In the genomic region with DNA sequence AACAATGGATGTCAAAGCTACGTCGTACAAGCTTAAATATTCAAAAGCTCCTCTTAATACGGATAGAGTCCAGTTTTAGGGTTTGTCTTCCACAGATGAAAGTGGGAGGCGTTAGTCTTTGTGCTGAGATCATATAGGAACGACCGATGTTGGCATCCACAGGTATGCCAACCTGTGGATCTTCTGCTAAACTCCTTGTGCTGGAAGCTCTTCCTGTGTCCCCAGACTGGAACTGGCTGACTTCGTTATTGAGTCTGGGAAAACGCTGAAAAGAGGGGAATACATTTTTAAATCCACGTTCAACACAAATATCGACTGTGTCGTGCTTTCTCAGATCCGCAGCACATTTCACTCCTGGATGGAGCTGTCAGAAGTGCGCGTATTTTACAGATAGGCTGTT, we compare ENCODE assay signal across 9 mouse cellular contexts. TPM values are rescaled to one million over a fixed set of nuclear protein-coding genes. Genes with fewer than 3 reads are reported as not detected.
A peak's percentile ranks its signal among the peaks of the same experiment; 100 is the strongest.
DNase-seq lines count a peak whose midpoint lies in the region; ATAC-seq lines count a peak whose summit lies in the region.
"Had no signal": no experiment of that assay in that cellular context is flagged by ENCODE, and none has a peak within 500 bp of the region (broad histone marks: within the 10 kb centered on the region; RNA-seq: fewer than 3 reads in every experiment).

No protein-coding gene starts in this region.

- WGBS in heart, embryonic 12.5 days: 8% methylated on average over 14 of the region's 14 CpGs
- WGBS in liver, embryonic 11.5 days: 11% methylated on average over 14 of the region's 14 CpGs
- WGBS in stomach, embryonic 15.5 days: 2% methylated on average over 14 of the region's 14 CpGs

- peaks cover 16% of the 10 kb centered on the region for H3K36me3 ChIP-seq in heart, embryonic 12.5 days
- H3K36me3 ChIP-seq in liver, embryonic 11.5 days (ENCODE audit: control insufficient read depth, insufficient read depth, low read length): peaks cover 3% of the 10 kb centered on the region; the same call in 1 of the 2 replicates
- H3K36me3 ChIP-seq in stomach, embryonic 15.5 days: peaks cover 7% of the 10 kb centered on the region

- peaks cover 9% of the 10 kb centered on the region for H3K4me1 ChIP-seq in heart, embryonic 12.5 days (replicated peaks)
- H3K4me1 ChIP-seq in liver, embryonic 11.5 days (replicated peaks; ENCODE audit: control insufficient read depth, insufficient read depth, low read length): peaks cover 2% of the 10 kb centered on the region; the same call in 1 of the 2 replicates
- 0 out of 2 replicates have a peak, but pooled peaks cover 4% of the 10 kb centered on the region for H3K4me1 ChIP-seq in stomach, embryonic 15.5 days

- no peaks in the 10 kb centered on the region for H3K27me3 ChIP-seq in heart, embryonic 12.5 days (replicated peaks)
- no peaks in the 10 kb centered on the region for H3K27me3 ChIP-seq in liver, embryonic 11.5 days (replicated peaks; ENCODE audit: control insufficient read depth, insufficient read depth, low read length)
- H3K27me3 ChIP-seq in stomach, embryonic 15.5 days (replicated peaks): no peaks in the 10 kb centered on the region

- H3K27ac ChIP-seq in heart, embryonic 12.5 days (ENCODE audit: poor library complexity, severe bottlenecking): peak overlapping the region; percentile 87
- H3K27ac ChIP-seq in liver, embryonic 11.5 days (ENCODE audit: low read depth, low read length): peak overlapping the region; percentile 63
- H3K27ac ChIP-seq in stomach, embryonic 15.5 days: peak overlapping the region; percentile 91

- ATAC-seq in common myeloid progenitor, adult 5-6 weeks (replicated peaks; ENCODE audit: low read depth, poor library complexity, severe bottlenecking): peak; percentile 5; the same call in 1 of the 2 replicates
- ATAC-seq in heart, embryonic 12.5 days (ENCODE audit: insufficient number of reproducible peaks, low FRiP score): peak; percentile 16
- peak; percentile 32 for ATAC-seq in liver, embryonic 11.5 days (replicated peaks; ENCODE audit: low FRiP score)
- ATAC-seq in stomach, embryonic 15.5 days (ENCODE audit: insufficient read depth, low FRiP score, low read depth): peak; percentile 38; the same call in 1 of the 2 replicates
- no peak for ATAC-seq in granulocyte monocyte progenitor cell, adult 5-6 weeks (replicated peaks; ENCODE audit: poor library complexity, severe bottlenecking)

- peak overlapping the region; percentile 96 for H3K4me3 ChIP-seq in heart, embryonic 12.5 days
- peak overlapping the region; percentile 87 for H3K4me3 ChIP-seq in liver, embryonic 11.5 days (ENCODE audit: low read depth, low read length)
- peak overlapping the region; percentile 68 for H3K4me3 ChIP-seq in stomach, embryonic 15.5 days (replicated peaks)

- H3K9me3 ChIP-seq in heart, embryonic 12.5 days (replicated peaks): no peaks in the 10 kb centered on the region
- H3K9me3 ChIP-seq in liver, embryonic 11.5 days (ENCODE audit: control insufficient read depth, low read length): no peaks in the 10 kb centered on the region
- H3K9me3 ChIP-seq in stomach, embryonic 15.5 days: no peaks in the 10 kb centered on the region

- H3K9ac ChIP-seq in heart, embryonic 12.5 days: peak overlapping the region; percentile 78
- peak overlapping the region; percentile 88 for H3K9ac ChIP-seq in liver, embryonic 11.5 days (ENCODE audit: low read depth, low read length)
- peak overlapping the region; percentile 62; the same call in 1 of the 2 replicates for H3K9ac ChIP-seq in stomach, embryonic 15.5 days

- intact Hi-C loops in left cerebral cortex, postnatal 4 days (cut with DNase I): no loop called here
- intact Hi-C loops in left cerebral cortex, postnatal 10 days (cut with DNase I): no loop called here

- peak; percentile 3 for DNase-seq in left cerebral cortex, postnatal 4 days
- DNase-seq in left cerebral cortex, postnatal 10 days (ENCODE audit: extremely low spot score in 1 of 2, low spot score in 2 of 2): no peak
- peak; percentile 35 for DNase-seq in liver, embryonic 11.5 days (ENCODE audit: low spot score)
- DNase-seq in cerebellum, adult 9-10 months: no peak

- H3K4me2 ChIP-seq in heart, embryonic 12.5 days: peak overlapping the region; percentile 84
- peak overlapping the region; percentile 89 for H3K4me2 ChIP-seq in liver, embryonic 11.5 days
- peak overlapping the region; percentile 59 for H3K4me2 ChIP-seq in stomach, embryonic 15.5 days

RNA-seq across cellular contexts. Expression of gene Cox7a2, which starts 0.4 kb away (rescaled TPM):
- total RNA-seq in left cerebral cortex, postnatal 4 days (2021): 100 to 1,000 TPM; 293 to 311 TPM
- total RNA-seq in left cerebral cortex, postnatal 10 days (2021): 100 to 1,000 TPM; 387 to 397 TPM
- total RNA-seq in common myeloid progenitor, adult 5-6 weeks (2017): 99.8 and 129 TPM in 2 replicates
- 1,256 and 1,264 TPM in 2 replicates for polyA plus RNA-seq in heart, embryonic 12.5 days (2016; fragmentation: Nextera tagmentation; extraction: Ambion mirVana)
- 708 and 720 TPM in 2 replicates for polyA plus RNA-seq in liver, embryonic 11.5 days (2014; fragmentation: Nextera tagmentation; extraction: Ambion mirVana)
- 730 and 796 TPM in 2 replicates for polyA plus RNA-seq in stomach, embryonic 15.5 days (2015; fragmentation: Nextera tagmentation; extraction: Ambion mirVana)
- total RNA-seq in granulocyte monocyte progenitor cell, adult 5-6 weeks (2014; fragmentation: Nextera tagmentation): 515 and 743 TPM in 2 replicates
- total RNA-seq in granulocyte monocyte progenitor cell, adult 5-6 weeks (2017): 166 and 202 TPM in 2 replicates

RNA-seq across cellular contexts. Expression of gene Tmem30a, which starts 33.2 kb away (rescaled TPM):
- total RNA-seq in left cerebral cortex, postnatal 4 days (2021): 100 to 1,000 TPM; 120 to 123 TPM
- total RNA-seq in left cerebral cortex, postnatal 10 days (2021): 100 to 1,000 TPM; 191 to 194 TPM
- total RNA-seq in common myeloid progenitor, adult 5-6 weeks (2017): 75.4 and 86.1 TPM in 2 replicates
- polyA plus RNA-seq in heart, embryonic 12.5 days (2016; fragmentation: Nextera tagmentation; extraction: Ambion mirVana): 109 and 111 TPM in 2 replicates
- 46.9 and 51.5 TPM in 2 replicates for polyA plus RNA-seq in liver, embryonic 11.5 days (2014; fragmentation: Nextera tagmentation; extraction: Ambion mirVana)
- polyA plus RNA-seq in stomach, embryonic 15.5 days (2015; fragmentation: Nextera tagmentation; extraction: Ambion mirVana): 74.1 and 74.7 TPM in 2 replicates
- total RNA-seq in granulocyte monocyte progenitor cell, adult 5-6 weeks (2014; fragmentation: Nextera tagmentation): 68.6 and 72.5 TPM in 2 replicates
- 91.9 and 115 TPM in 2 replicates for total RNA-seq in granulocyte monocyte progenitor cell, adult 5-6 weeks (2017)

RNA-seq across cellular contexts. Expression of gene Col12a1, which starts 41.4 kb away (rescaled TPM):
- total RNA-seq in left cerebral cortex, postnatal 4 days (2021): 10 to 100 TPM; 10.9 to 12.9 TPM
- total RNA-seq in left cerebral cortex, postnatal 10 days (2021): 1 to 10 TPM; 8.1 to 8.6 TPM
- total RNA-seq in common myeloid progenitor, adult 5-6 weeks (2017): not detected in 2 replicates
- 15.1 and 15.2 TPM in 2 replicates for polyA plus RNA-seq in heart, embryonic 12.5 days (2016; fragmentation: Nextera tagmentation; extraction: Ambion mirVana)
- polyA plus RNA-seq in liver, embryonic 11.5 days (2014; fragmentation: Nextera tagmentation; extraction: Ambion mirVana): 4.2 TPM in 2 replicates
- polyA plus RNA-seq in stomach, embryonic 15.5 days (2015; fragmentation: Nextera tagmentation; extraction: Ambion mirVana): 39.8 and 41.8 TPM in 2 replicates
- total RNA-seq in granulocyte monocyte progenitor cell, adult 5-6 weeks (2014; fragmentation: Nextera tagmentation): not detected in 2 replicates
- total RNA-seq in granulocyte monocyte progenitor cell, adult 5-6 weeks (2017): not detected in 2 replicates
- total RNA-seq: neutrophil, adult 5-6 weeks had no signal

Comparison
In these comparisons a context has a peak if more than half of its experiments do, and no peak if none do; other contexts are left out.
1. DNase-seq: peak in left cerebral cortex, postnatal 4 days (single experiment) and liver, embryonic 11.5 days (single experiment); none in left cerebral cortex, postnatal 10 days (0 of 2) and cerebellum, adult 9-10 months (single experiment).
2. Peak in every context shown above with its lines, with median percentiles within 50 percentile points of each other: H3K27ac ChIP-seq, H3K4me2 ChIP-seq, H3K4me3 ChIP-seq and H3K9ac ChIP-seq.